In genomic region chr11:58913776-58914175, GRCm38 (mm10) we compare ENCODE assay signal across 18 mouse cellular contexts. TPM values are rescaled to one million over a fixed set of nuclear protein-coding genes. Genes with fewer than 3 reads are reported as not detected.
DNase-seq lines count a peak whose midpoint lies in the region; ATAC-seq and TF ChIP-seq lines count a peak whose summit lies in the region.
"Had no signal": no experiment of that assay in that cellular context is flagged by ENCODE, and none has a peak within 500 bp of the region (broad histone marks: within the 10 kb centered on the region; RNA-seq: fewer than 3 reads in every experiment).

No protein-coding gene starts in this region.

- ATAC-seq in heart, postnatal 0 days (ENCODE audit: insufficient read depth, low read depth): no peak
- no peak for ATAC-seq in embryonic facial prominence, embryonic 15.5 days (ENCODE audit: insufficient number of reproducible peaks, low FRiP score, low TSS enrichment, low read depth)
- peak; percentile 74 for ATAC-seq in liver, embryonic 12.5 days
- ATAC-seq: forebrain, postnatal 0 days; midbrain, embryonic 15.5 days; Patski had no signal

- H3K79me2 ChIP-seq in heart, adult 2 months (replicated peaks; ENCODE audit: control insufficient read depth, insufficient read depth, low read length): no peaks in the 10 kb centered on the region

- no peak for TF ChIP-seq POLR2A in heart, adult 2 months (IDR thresholded peaks at IDR 0.05; ENCODE audit: insufficient read depth, low read depth, low read length)
- no peak for TF ChIP-seq POLR2A in bone marrow, adult 2 months (IDR thresholded peaks at IDR 0.05; ENCODE audit: borderline replicate concordance, control insufficient read depth, low read depth, low read length)

- H3K4me3 ChIP-seq in heart, postnatal 0 days (ENCODE audit: low read depth, low read length): no peak overlapping the region
- H3K4me3 ChIP-seq in heart, adult 2 months: no peak overlapping the region
- no peak overlapping the region for H3K4me3 ChIP-seq in bone marrow, adult 2 months (replicated peaks; ENCODE audit: control insufficient read depth, low read depth, low read length)
- no peak overlapping the region for H3K4me3 ChIP-seq in embryonic facial prominence, embryonic 15.5 days (replicated peaks)
- peak overlapping the region; percentile 49 for H3K4me3 ChIP-seq in liver, embryonic 12.5 days

- no peak for TF ChIP-seq EP300 in heart, postnatal 0 days (IDR thresholded peaks at IDR 0.05; ENCODE audit: low read depth)
- no peak for TF ChIP-seq EP300 in heart, adult 2 months (IDR thresholded peaks at IDR 0.05; ENCODE audit: insufficient read depth, low read depth, low read length)

- 67% methylated on average over 1 of the region's 1 CpGs for WGBS in heart, postnatal 0 days
- WGBS in heart, adult 2 months: 76% methylated on average over 1 of the region's 1 CpGs
- 75% methylated on average over 1 of the region's 1 CpGs for WGBS in bone marrow, adult 2 months
- WGBS in embryonic facial prominence, embryonic 15.5 days: 83% methylated on average over 1 of the region's 1 CpGs
- WGBS in liver, embryonic 12.5 days (ENCODE audit: insufficient replicate concordance): 9% methylated on average over 1 of the region's 1 CpGs

- TF ChIP-seq CTCF in heart, postnatal 0 days (IDR thresholded peaks at IDR 0.05; ENCODE audit: low read depth): no peak
- no peak for TF ChIP-seq CTCF in heart, adult 2 months (IDR thresholded peaks at IDR 0.05)
- TF ChIP-seq CTCF in bone marrow, adult 2 months (IDR thresholded peaks at IDR 0.05; ENCODE audit: control insufficient read depth, insufficient read depth, low read length): no peak

- intact Hi-C loops in heart, adult 2 months (cut with DNase I): no loop called here
- intact Hi-C loops in left cerebral cortex, postnatal 14 days (cut with DNase I): no loop called here

- no peaks in the 10 kb centered on the region for H3K9me3 ChIP-seq in heart, postnatal 0 days (replicated peaks; ENCODE audit: control insufficient read depth, low read length)
- no peaks in the 10 kb centered on the region for H3K9me3 ChIP-seq in embryonic facial prominence, embryonic 15.5 days (replicated peaks)
- no peaks in the 10 kb centered on the region for H3K9me3 ChIP-seq in liver, embryonic 12.5 days (replicated peaks)
- H3K9me3 ChIP-seq: midbrain, embryonic 15.5 days had no signal

- peak overlapping the region; percentile 90; the same call in 1 of the 2 replicates for H3K4me2 ChIP-seq in heart, postnatal 0 days (ENCODE audit: low read depth, low read length)
- peak overlapping the region; percentile 65; the same call in 1 of the 2 replicates for H3K4me2 ChIP-seq in embryonic facial prominence, embryonic 15.5 days (replicated peaks)
- peak overlapping the region; percentile 83 for H3K4me2 ChIP-seq in liver, embryonic 12.5 days

- no peaks in the 10 kb centered on the region for H3K36me3 ChIP-seq in heart, postnatal 0 days (replicated peaks; ENCODE audit: control insufficient read depth, insufficient read depth, low read length)
- H3K36me3 ChIP-seq in heart, adult 2 months (ENCODE audit: control insufficient read depth, insufficient read depth, low read length): no peaks in the 10 kb centered on the region
- H3K36me3 ChIP-seq in embryonic facial prominence, embryonic 15.5 days: no peaks in the 10 kb centered on the region
- H3K36me3 ChIP-seq in liver, embryonic 12.5 days: no peaks in the 10 kb centered on the region
- H3K36me3 ChIP-seq: midbrain, embryonic 15.5 days had no signal

- H3K9ac ChIP-seq in heart, postnatal 0 days (replicated peaks; ENCODE audit: low read depth, low read length): 0 out of 2 replicates have a peak overlapping the region, but pooled peaks have one; percentile 68
- no peak overlapping the region for H3K9ac ChIP-seq in heart, adult 2 months (ENCODE audit: low read depth, low read length)
- no peak overlapping the region for H3K9ac ChIP-seq in embryonic facial prominence, embryonic 15.5 days
- H3K9ac ChIP-seq in liver, embryonic 12.5 days: peak overlapping the region; percentile 80

- H3K27me3 ChIP-seq in heart, postnatal 0 days (ENCODE audit: control insufficient read depth, insufficient read depth, low read length): no peaks in the 10 kb centered on the region
- no peaks in the 10 kb centered on the region for H3K27me3 ChIP-seq in heart, adult 2 months (ENCODE audit: control insufficient read depth, insufficient read depth, low read length)
- H3K27me3 ChIP-seq in embryonic facial prominence, embryonic 15.5 days: no peaks in the 10 kb centered on the region
- no peaks in the 10 kb centered on the region for H3K27me3 ChIP-seq in liver, embryonic 12.5 days (replicated peaks)

- no peaks in the 10 kb centered on the region for H3K4me1 ChIP-seq in heart, postnatal 0 days (ENCODE audit: control insufficient read depth, insufficient read depth)
- H3K4me1 ChIP-seq in heart, adult 2 months (ENCODE audit: control insufficient read depth, insufficient read depth, low read length): no peaks in the 10 kb centered on the region
- H3K4me1 ChIP-seq in bone marrow, adult 2 months (ENCODE audit: control insufficient read depth, insufficient read depth, low read length): peaks cover 1% of the 10 kb centered on the region; the same call in 1 of the 2 replicates
- H3K4me1 ChIP-seq in embryonic facial prominence, embryonic 15.5 days: 0 out of 2 replicates have a peak, but pooled peaks cover 5% of the 10 kb centered on the region
- H3K4me1 ChIP-seq in liver, embryonic 12.5 days: peaks cover 74% of the 10 kb centered on the region

- DNase-seq in heart, postnatal 0 days (ENCODE audit: low spot score): no peak
- no peak for DNase-seq in heart, adult 2 months
- no peak for DNase-seq in spleen, postnatal 10 days (ENCODE audit: low spot score in 2 of 2)
- no peak for DNase-seq in left cerebral cortex, postnatal 14 days (ENCODE audit: low spot score in 2 of 2)
- DNase-seq: forebrain, postnatal 0 days; gastrocnemius, postnatal 14 days; right cerebral cortex, postnatal 14 days had no signal

- H3K27ac ChIP-seq in heart, postnatal 0 days (ENCODE audit: low read depth): no peak overlapping the region
- H3K27ac ChIP-seq in heart, adult 2 months: no peak overlapping the region
- peak overlapping the region; percentile 87 for H3K27ac ChIP-seq in bone marrow, adult 2 months (ENCODE audit: control insufficient read depth, insufficient read depth, low read depth, low read length, poor library complexity)
- no peak overlapping the region for H3K27ac ChIP-seq in embryonic facial prominence, embryonic 15.5 days (replicated peaks)
- H3K27ac ChIP-seq in liver, embryonic 12.5 days: peak overlapping the region; percentile 99
- H3K27ac ChIP-seq: midbrain, embryonic 15.5 days had no signal

RNA-seq across cellular contexts. Expression of gene Btnl10, which starts 3.9 kb away (rescaled TPM):
- total RNA-seq in heart, postnatal 0 days (2014; rRNA removed; ENCODE audit: low replicate concordance): not detected in 2 replicates
- polyA plus RNA-seq in heart, postnatal 0 days (2015; fragmentation: Nextera tagmentation; extraction: Ambion mirVana): 0.07 TPM in 1 of 2 replicates, not detected in the other
- total RNA-seq in heart, adult 2 months (2021): not detected
- polyA plus RNA-seq in heart, adult 2 months (2012; rRNA removed): 0.04 and 0.09 TPM in 2 replicates
- polyA plus RNA-seq in bone marrow, adult 2 months (2011; ENCODE audit: insufficient read depth, insufficient read length, low replicate concordance, missing spikeins): 65.1 and 93.5 TPM in 2 replicates
- not detected in 2 replicates for polyA plus RNA-seq in embryonic facial prominence, embryonic 15.5 days (2015; fragmentation: Nextera tagmentation; extraction: Ambion mirVana)
- polyA plus RNA-seq in liver, embryonic 12.5 days (2016; fragmentation: Nextera tagmentation; extraction: Ambion mirVana): 9.5 and 10.9 TPM in 2 replicates
- total RNA-seq in left cerebral cortex, postnatal 14 days (2021): not detected
- total RNA-seq: adrenal gland, adult 18-20 months; gastrocnemius, postnatal 14 days; left cerebral cortex, postnatal 36 days had no signal
- polyA plus RNA-seq: forebrain, postnatal 0 days; hindbrain, embryonic 11.5 days; kidney, embryonic 14.5 days; midbrain, embryonic 15.5 days; Patski; stomach, embryonic 14.5 days; urinary bladder, adult 2 months had no signal

RNA-seq across cellular contexts. Expression of gene Zfp39, which starts 9.8 kb away (rescaled TPM):
- total RNA-seq in heart, postnatal 0 days (2014; rRNA removed; ENCODE audit: low replicate concordance): 4.1 and 6.6 TPM in 2 replicates
- polyA plus RNA-seq in heart, postnatal 0 days (2015; fragmentation: Nextera tagmentation; extraction: Ambion mirVana): 2.2 TPM in 2 replicates
- total RNA-seq in heart, adult 2 months (2021): 1 to 10 TPM; 2.9 to 3.7 TPM
- polyA plus RNA-seq in heart, adult 2 months (2012; rRNA removed): 0.88 and 1.2 TPM in 2 replicates
- 8.4 and 10.2 TPM in 2 replicates for polyA plus RNA-seq in bone marrow, adult 2 months (2011; ENCODE audit: insufficient read depth, insufficient read length, low replicate concordance, missing spikeins)
- polyA plus RNA-seq in embryonic facial prominence, embryonic 15.5 days (2015; fragmentation: Nextera tagmentation; extraction: Ambion mirVana): 6.7 and 8.0 TPM in 2 replicates
- polyA plus RNA-seq in liver, embryonic 12.5 days (2016; fragmentation: Nextera tagmentation; extraction: Ambion mirVana): 6.1 and 7.1 TPM in 2 replicates
- 1 to 10 TPM; 8.7 to 9.0 TPM for total RNA-seq in left cerebral cortex, postnatal 14 days (2021)

RNA-seq across cellular contexts. Expression of gene Rnf187, which starts 24.9 kb away (rescaled TPM):
- total RNA-seq in heart, postnatal 0 days (2014; rRNA removed; ENCODE audit: low replicate concordance): 301 and 362 TPM in 2 replicates
- 145 and 147 TPM in 2 replicates for polyA plus RNA-seq in heart, postnatal 0 days (2015; fragmentation: Nextera tagmentation; extraction: Ambion mirVana)
- 100 to 1,000 TPM; 164 to 177 TPM for total RNA-seq in heart, adult 2 months (2021)
- 182 and 190 TPM in 2 replicates for polyA plus RNA-seq in heart, adult 2 months (2012; rRNA removed)
- polyA plus RNA-seq in bone marrow, adult 2 months (2011; ENCODE audit: insufficient read depth, insufficient read length, low replicate concordance, missing spikeins): 108 and 135 TPM in 2 replicates
- 243 and 249 TPM in 2 replicates for polyA plus RNA-seq in embryonic facial prominence, embryonic 15.5 days (2015; fragmentation: Nextera tagmentation; extraction: Ambion mirVana)
- polyA plus RNA-seq in liver, embryonic 12.5 days (2016; fragmentation: Nextera tagmentation; extraction: Ambion mirVana): 200 and 207 TPM in 2 replicates
- 100 to 1,000 TPM; 493 to 512 TPM for total RNA-seq in left cerebral cortex, postnatal 14 days (2021)

RNA-seq across cellular contexts. Expression of gene Hist3h2ba, which starts 34.9 kb away (rescaled TPM):
- total RNA-seq in heart, postnatal 0 days (2014; rRNA removed; ENCODE audit: low replicate concordance): 26.3 and 44.3 TPM in 2 replicates
- 7.0 and 8.2 TPM in 2 replicates for polyA plus RNA-seq in heart, postnatal 0 days (2015; fragmentation: Nextera tagmentation; extraction: Ambion mirVana)
- 1 to 10 TPM in 1 of 2 experiments, under 1 TPM in 1; 0.81 to 1.1 TPM for total RNA-seq in heart, adult 2 months (2021)
- polyA plus RNA-seq in heart, adult 2 months (2012; rRNA removed): 0.67 and 1.5 TPM in 2 replicates
- 18.8 and 22.9 TPM in 2 replicates for polyA plus RNA-seq in bone marrow, adult 2 months (2011; ENCODE audit: insufficient read depth, insufficient read length, low replicate concordance, missing spikeins)
- 43.6 and 55.8 TPM in 2 replicates for polyA plus RNA-seq in embryonic facial prominence, embryonic 15.5 days (2015; fragmentation: Nextera tagmentation; extraction: Ambion mirVana)
- polyA plus RNA-seq in liver, embryonic 12.5 days (2016; fragmentation: Nextera tagmentation; extraction: Ambion mirVana): 5.3 and 5.7 TPM in 2 replicates
- 100 to 1,000 TPM; 119 to 135 TPM for total RNA-seq in left cerebral cortex, postnatal 14 days (2021)

RNA-seq across cellular contexts. Expression of gene Hist3h2a, which starts 40.7 kb away (rescaled TPM):
- total RNA-seq in heart, postnatal 0 days (2014; rRNA removed; ENCODE audit: low replicate concordance): 90.4 and 94.8 TPM in 2 replicates
- polyA plus RNA-seq in heart, postnatal 0 days (2015; fragmentation: Nextera tagmentation; extraction: Ambion mirVana): 43.1 and 63.4 TPM in 2 replicates
- total RNA-seq in heart, adult 2 months (2021): 10 to 100 TPM; 13.6 to 14.0 TPM
- 12.6 and 15.4 TPM in 2 replicates for polyA plus RNA-seq in heart, adult 2 months (2012; rRNA removed)
- polyA plus RNA-seq in bone marrow, adult 2 months (2011; ENCODE audit: insufficient read depth, insufficient read length, low replicate concordance, missing spikeins): 22.9 and 25.6 TPM in 2 replicates
- 37.0 and 38.3 TPM in 2 replicates for polyA plus RNA-seq in embryonic facial prominence, embryonic 15.5 days (2015; fragmentation: Nextera tagmentation; extraction: Ambion mirVana)
- 14.3 and 16.9 TPM in 2 replicates for polyA plus RNA-seq in liver, embryonic 12.5 days (2016; fragmentation: Nextera tagmentation; extraction: Ambion mirVana)
- 10 to 100 TPM; 57.2 to 62.3 TPM for total RNA-seq in left cerebral cortex, postnatal 14 days (2021)

Comparison
In these comparisons a context has a peak if more than half of its experiments do, and no peak if none do; other contexts are left out.
1. H3K9ac ChIP-seq: peak in heart, postnatal 0 days (single experiment) and liver, embryonic 12.5 days (single experiment); none in heart, adult 2 months (single experiment) and embryonic facial prominence, embryonic 15.5 days (single experiment).
2. H3K27ac ChIP-seq: peak in bone marrow, adult 2 months (single experiment) and liver, embryonic 12.5 days (single experiment); none in heart, postnatal 0 days (single experiment), heart, adult 2 months (single experiment) and embryonic facial prominence, embryonic 15.5 days (single experiment).
3. Peak in every context shown above with its lines, with median percentiles within 50 percentile points of each other: H3K4me2 ChIP-seq.